Mouse (Mus musculus) bone marrow, adult 2 months (tissue): ENCODE measurements around the gene Gm3045.

Experiments
- CTCF ChIP-seq: fragments of 200-500 bp; IDR thresholded peaks from 2 replicates; pipeline ENCODE4 v1.5.1; 2011; ENCODE audit warnings: low read length, control low read depth; ENCODE audit not compliant: control insufficient read depth, insufficient read depth
- POLR2A ChIP-seq: fragments of 200-500 bp; IDR thresholded peaks from 2 replicates; pipeline ENCODE4 v1.6.1; 2011; ENCODE audit warnings: low read depth, mild to moderate bottlenecking, control low read depth, low read length, borderline replicate concordance; ENCODE audit not compliant: control insufficient read depth

DNA sequence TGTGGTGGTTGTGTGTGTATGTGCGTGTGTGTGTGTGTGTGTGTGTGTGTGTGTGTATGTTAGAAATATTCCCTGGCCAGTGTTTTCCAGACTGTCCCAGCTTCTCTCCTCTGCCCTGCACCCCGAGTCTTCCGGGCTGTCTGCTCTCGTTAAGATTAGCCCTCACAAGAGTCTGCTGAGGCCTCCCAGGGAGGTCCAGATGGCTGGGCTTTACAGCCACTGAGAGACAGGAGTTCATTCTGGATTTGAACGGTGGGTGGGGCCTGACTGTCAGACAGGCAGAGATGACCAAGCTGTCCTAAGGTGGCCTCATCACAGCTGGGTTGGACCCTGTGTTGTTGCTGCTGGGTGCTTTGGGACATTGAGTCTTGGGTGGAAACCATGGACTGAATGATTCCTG, 28.8 kb upstream of the Gm3045 start:
- TF ChIP-seq POLR2A (no peak), CTCF (no peak)
